Mouse (Mus musculus) heart, embryonic 15.5 days (tissue): ENCODE measurements around the gene Cd19. TPM values are rescaled to one million over a fixed set of nuclear protein-coding genes. Genes with fewer than 3 reads are reported as not detected.

Experiments used
- ATAC-seq: fragments of 200-750 bp; cut with Nextera tagmentation; replicated peaks from 2 replicates; pipeline ENCODE4 v1.8.0; 2017; ENCODE audit warnings: low read depth, moderate TSS enrichment; ENCODE audit not compliant: insufficient number of reproducible peaks, insufficient read depth, low FRiP score
- H3K27ac ChIP-seq: fragments of 300-500 bp; sonication (generic); 2 replicates; pipeline ENCODE4 v1.5.1; 2015; ENCODE audit warnings: mild to moderate bottlenecking, inconsistent platforms
- H3K27me3 ChIP-seq: fragments of 300-500 bp; sonication (generic); 2 replicates; pipeline ENCODE4 v1.6.1; 2015; ENCODE audit warnings: inconsistent platforms
- H3K36me3 ChIP-seq: fragments of 300-500 bp; sonication (generic); 2 replicates; pipeline ENCODE4 v1.6.1; 2015; ENCODE audit warnings: mild to moderate bottlenecking, inconsistent platforms
- H3K4me1 ChIP-seq: fragments of 300-500 bp; sonication (generic); replicated peaks from 2 replicates; pipeline ENCODE4 v1.6.1; 2015; ENCODE audit warnings: inconsistent platforms
- H3K4me2 ChIP-seq: fragments of 300-500 bp; sonication (generic); 2 replicates; pipeline ENCODE4 v1.6.1; 2015; ENCODE audit warnings: inconsistent platforms, mild to moderate bottlenecking, moderate library complexity
- H3K4me3 ChIP-seq: fragments of 300-500 bp; sonication (generic); 2 replicates; pipeline ENCODE4 v1.5.1; 2015; ENCODE audit warnings: mild to moderate bottlenecking, inconsistent platforms
- H3K9ac ChIP-seq: fragments of 300-500 bp; sonication (generic); 2 replicates; pipeline ENCODE4 v1.6.1; 2015; ENCODE audit warnings: mild to moderate bottlenecking, inconsistent platforms
- H3K9me3 ChIP-seq: fragments of 300-500 bp; sonication (generic); replicated peaks from 2 replicates; pipeline ENCODE4 v1.6.1; 2016; ENCODE audit warnings: inconsistent platforms
- WGBS: fragments of 180-500 bp; shearing (Covaris S2); methylation state at CpG from one replicate; pipeline ENCODE4 v1.1.7; 2015; ENCODE audit warnings: mixed read lengths; 5-methylcytosine and 5-hydroxymethylcytosine counted together
- polyA plus RNA-seq: library from polyadenylated mRNA; unstranded; fragments of >200 nt; fragmentation: Nextera tagmentation; extraction: Ambion mirVana; gene quantifications from 2 replicates; pipeline ENCODE4 v1.2.1, GENCODE M21; 2015

The Cd19 gene
- polyA plus RNA-seq, 1 experiment from 2014 or later = not detected

GRCm38 (mm10) chr7:126377278-126378158 lies 37.2 kb downstream of the Cd19 start, which contains the start of gene Spns1:
Gene Spns1, minus strand, starts transcription at chr7:126377450.
- Histone ChIP-seq H3K27me3 (0 out of 2 replicates have a peak, but pooled peaks cover 6% of the 10 kb centered on the region), H3K27ac (peak within 1 kb of the TSS; percentile 60), H3K9me3 (no peaks in the 10 kb centered on the region), H3K4me1 (peaks cover 22% of the 10 kb centered on the region), H3K4me2 (peak within 1 kb of the TSS; percentile 96), H3K9ac (peak within 1 kb of the TSS; percentile 73), H3K36me3 (peaks cover 16% of the 10 kb centered on the region; the same call in 1 of the 2 replicates), H3K4me3 (peak within 1 kb of the TSS; percentile 73)
- WGBS = under 1% methylated on average over 33 of the region's 33 CpGs
- peak; percentile 95 for ATAC-seq

DNA sequence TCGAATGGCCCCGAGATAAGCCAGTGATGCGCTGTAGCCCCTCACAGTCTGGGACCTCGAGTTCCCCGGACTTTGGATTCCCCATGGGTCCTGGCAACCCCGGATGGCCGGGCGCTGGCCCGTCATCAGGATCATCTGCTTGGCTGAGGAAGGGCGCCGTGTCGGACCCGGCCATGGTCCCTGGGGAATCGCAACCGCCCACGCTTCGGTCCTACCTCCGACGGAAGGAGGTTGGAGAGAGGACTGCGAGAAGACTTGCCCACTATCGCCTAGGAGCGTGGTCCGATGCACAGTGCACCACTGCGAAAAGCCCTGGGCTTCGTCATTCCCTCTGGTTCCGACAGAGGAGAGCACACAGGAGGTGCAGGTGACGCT lies 37.8 kb downstream of the Cd19 start:
- under 1% methylated on average over 27 of the region's 27 CpGs for WGBS
- ATAC-seq = no peak; the same call in none of the 2 replicates
- H3K9me3 ChIP-seq = no peaks in the 10 kb centered on the region
- H3K36me3 ChIP-seq = peaks cover 23% of the 10 kb centered on the region
- peak overlapping the region; percentile 96 for H3K4me2 ChIP-seq
- peak overlapping the region; percentile 73 for H3K9ac ChIP-seq
- H3K27me3 ChIP-seq = 0 out of 2 replicates have a peak, but pooled peaks cover 6% of the 10 kb centered on the region
- peaks cover 22% of the 10 kb centered on the region for H3K4me1 ChIP-seq
- H3K27ac ChIP-seq = 0 out of 2 replicates have a peak overlapping the region, but pooled peaks have one; percentile 6
- peak overlapping the region; percentile 73 for H3K4me3 ChIP-seq

GRCm38 (mm10) chr7:126375012-126375411 lies 39.7 kb downstream of the Cd19 start:
- no peaks in the 10 kb centered on the region for H3K9me3 ChIP-seq
- no peak overlapping the region for H3K27ac ChIP-seq
- whole genome bisulfite sequencing = 74% methylated on average over 5 of the region's 5 CpGs
- ATAC-seq = no peak
- no peak overlapping the region for H3K9ac ChIP-seq
- peaks cover 35% of the 10 kb centered on the region for H3K36me3 ChIP-seq
- H3K4me2 ChIP-seq = no peak overlapping the region
- H3K27me3 ChIP-seq = 0 out of 2 replicates have a peak, but pooled peaks cover 2% of the 10 kb centered on the region
- no peak overlapping the region for H3K4me3 ChIP-seq
- peaks cover 22% of the 10 kb centered on the region for H3K4me1 ChIP-seq

- Histone ChIP-seq H3K4me3 (no peak overlapping the region), H3K27me3 (no peaks in the 10 kb centered on the region), H3K4me1 (peaks cover 22% of the 10 kb centered on the region), H3K9ac (no peak overlapping the region), H3K9me3 (no peaks in the 10 kb centered on the region), H3K4me2 (no peak overlapping the region), H3K27ac (no peak overlapping the region), H3K36me3 (peaks cover 38% of the 10 kb centered on the region)
- 74% methylated on average over 6 of the region's 6 CpGs for WGBS
- no peak for ATAC-seq
Measured at GRCm38 (mm10) chr7:126374526-126374925, 40.2 kb downstream of the Cd19 start.

DNA sequence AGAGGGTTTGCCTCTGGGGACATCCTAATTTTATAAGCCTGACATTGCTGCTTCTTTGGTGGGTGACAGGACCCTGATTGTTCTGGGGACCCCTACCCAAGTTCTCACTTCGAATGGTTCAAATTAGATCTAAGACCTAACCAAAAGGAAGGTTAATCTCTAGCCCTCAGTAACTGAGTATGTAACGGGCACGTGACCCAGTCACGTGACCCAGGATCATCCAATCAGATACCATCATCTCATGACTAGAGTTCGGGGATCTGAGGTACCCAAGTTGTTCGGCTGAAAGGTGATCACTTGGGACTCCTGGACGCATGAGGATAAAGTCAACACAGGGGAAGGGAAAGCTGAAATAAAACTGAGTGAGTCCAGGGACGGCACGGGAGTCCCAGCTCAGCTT lies 41.7 kb downstream of the Cd19 start:
- H3K4me2 ChIP-seq = no peak overlapping the region

GRCm38 (mm10) chr7:126369393-126369792 lies 45.3 kb downstream of the Cd19 start, which contains the start of gene Lat:
Gene Lat, minus strand, starts transcription at chr7:126369570.
- no peak within 1 kb of the TSS for H3K27ac ChIP-seq
- peaks cover 38% of the 10 kb centered on the region for H3K36me3 ChIP-seq
- WGBS = 57% methylated on average over 13 of the region's 13 CpGs
- H3K4me3 ChIP-seq = peak within 1 kb of the TSS; percentile 35; the same call in 1 of the 2 replicates
- ATAC-seq = peak; percentile 47
- 0 out of 2 replicates have a peak within 1 kb of the TSS, but pooled peaks have one; percentile 9 for H3K4me2 ChIP-seq
- no peaks in the 10 kb centered on the region for H3K4me1 ChIP-seq
- H3K9me3 ChIP-seq = no peaks in the 10 kb centered on the region
- no peaks in the 10 kb centered on the region for H3K27me3 ChIP-seq
- H3K9ac ChIP-seq = peak within 1 kb of the TSS; percentile 25; the same call in 1 of the 2 replicates

More for the DNA sequence above, 41.7 kb downstream of the Cd19 start:
- Histone ChIP-seq H3K27me3 (no peaks in the 10 kb centered on the region), H3K4me3 (no peak overlapping the region), H3K36me3 (peaks cover 38% of the 10 kb centered on the region), H3K9ac (no peak overlapping the region), H3K27ac (no peak overlapping the region), H3K4me1 (peaks cover 18% of the 10 kb centered on the region), H3K9me3 (no peaks in the 10 kb centered on the region)
- no peak for ATAC-seq
- 85% methylated on average over 9 of the region's 9 CpGs for WGBS

DNA sequence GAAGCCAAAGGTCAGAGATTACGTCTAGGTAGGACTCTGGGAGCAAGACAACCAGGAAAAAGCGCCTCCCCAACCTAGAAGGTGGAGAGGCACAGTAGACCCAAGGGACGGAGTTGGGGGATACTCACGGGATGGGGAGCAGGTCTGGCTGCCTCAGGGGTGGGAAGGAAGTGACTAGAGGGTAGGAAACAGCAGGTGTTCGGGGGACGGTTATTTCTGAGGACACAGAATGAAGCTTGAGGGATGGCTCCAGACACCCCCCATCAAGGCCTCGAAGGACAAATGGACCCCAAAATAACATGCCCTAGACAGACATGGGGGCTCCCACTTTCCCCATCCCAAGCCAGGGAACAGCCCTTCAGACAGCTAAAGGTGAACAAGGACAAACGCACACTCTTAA lies 46.3 kb downstream of the Cd19 start:
- Histone ChIP-seq H3K4me1 (no peaks in the 10 kb centered on the region), H3K4me3 (peak overlapping the region; percentile 35; the same call in 1 of the 2 replicates), H3K27ac (no peak overlapping the region), H3K9ac (no peak overlapping the region), H3K4me2 (no peak overlapping the region; the same call in 1 of the 2 replicates), H3K36me3 (peaks cover 30% of the 10 kb centered on the region), H3K27me3 (no peaks in the 10 kb centered on the region), H3K9me3 (no peaks in the 10 kb centered on the region)
- no peak for ATAC-seq
- WGBS = 76% methylated on average over 8 of the region's 8 CpGs

GRCm38 (mm10) chr7:126367636-126368035 lies 47.1 kb downstream of the Cd19 start:
- no peak for ATAC-seq
- Histone ChIP-seq H3K36me3 (peaks cover 22% of the 10 kb centered on the region), H3K9ac (no peak overlapping the region), H3K4me1 (no peaks in the 10 kb centered on the region), H3K4me2 (peak overlapping the region; percentile 4; the same call in 1 of the 2 replicates), H3K27ac (no peak overlapping the region), H3K4me3 (no peak overlapping the region), H3K9me3 (no peaks in the 10 kb centered on the region), H3K27me3 (no peaks in the 10 kb centered on the region)
- 80% methylated on average over 10 of the region's 10 CpGs for WGBS

- H3K36me3 ChIP-seq = no peaks in the 10 kb centered on the region
- no peak overlapping the region for H3K4me2 ChIP-seq
- ATAC-seq = no peak
- H3K27ac ChIP-seq = no peak overlapping the region
- no peaks in the 10 kb centered on the region for H3K27me3 ChIP-seq
- H3K9ac ChIP-seq = no peak overlapping the region
- no peaks in the 10 kb centered on the region for H3K9me3 ChIP-seq
- no peaks in the 10 kb centered on the region for H3K4me1 ChIP-seq
- no peak overlapping the region for H3K4me3 ChIP-seq
- 73% methylated on average over 6 of the region's 6 CpGs for WGBS
Measured at GRCm38 (mm10) chr7:126363038-126363437, 51.7 kb downstream of the Cd19 start.

GRCm38 (mm10) chr7:126359049-126359448 lies 55.6 kb downstream of the Cd19 start:
- Histone ChIP-seq H3K36me3 (no peaks in the 10 kb centered on the region), H3K4me1 (peaks cover 14% of the 10 kb centered on the region; the same call in 1 of the 2 replicates), H3K9me3 (no peaks in the 10 kb centered on the region), H3K27ac (no peak overlapping the region), H3K9ac (no peak overlapping the region), H3K4me3 (no peak overlapping the region), H3K27me3 (no peaks in the 10 kb centered on the region), H3K4me2 (no peak overlapping the region)
- ATAC-seq = no peak
- WGBS = 55% methylated on average over 13 of the region's 13 CpGs
